Mouse (Mus musculus): ENCODE results near the gene Naa16. TPM values are rescaled to one million over a fixed set of nuclear protein-coding genes. Genes with fewer than 3 reads are reported as not detected.
A peak's percentile ranks its signal among the peaks of the same experiment; 100 is the strongest.

Gene Naa16
- polyA plus RNA-seq, 1 experiment: 25.4 TPM

DNA sequence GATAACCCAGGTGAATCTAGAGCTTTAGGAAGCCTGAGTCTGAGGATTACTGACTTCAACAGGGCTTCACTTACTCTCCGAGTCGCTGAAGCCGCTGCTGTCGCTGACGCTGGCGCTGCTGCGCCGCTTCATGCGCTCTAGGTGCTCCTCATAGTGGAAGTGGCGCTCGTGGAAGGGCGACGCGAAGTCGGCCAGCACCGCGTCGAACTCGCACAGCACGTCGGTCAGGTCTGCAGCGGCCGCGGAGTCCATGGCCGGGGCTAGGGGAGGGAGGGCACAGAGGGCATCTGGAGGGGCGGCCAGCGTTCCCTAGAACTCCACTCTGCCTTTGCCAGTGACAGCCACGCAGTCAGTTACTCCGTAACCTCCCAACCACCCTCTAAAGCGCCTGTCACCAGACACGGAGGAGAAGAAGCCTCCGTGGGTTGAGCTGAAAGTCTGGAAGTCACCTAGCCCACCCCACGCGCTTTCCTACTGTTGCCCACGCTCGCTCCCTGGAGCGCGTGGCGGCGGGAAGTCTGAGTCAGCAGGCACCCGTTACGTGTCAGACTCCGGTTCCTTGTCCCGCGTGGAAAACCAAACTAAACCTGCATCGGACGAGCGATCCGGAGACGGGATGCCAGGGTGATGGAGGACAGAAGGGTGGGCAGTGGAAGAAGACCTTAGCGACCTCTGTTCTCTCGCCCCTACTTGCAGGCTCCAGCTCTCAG, 89.8 kb downstream of the Naa16 start:
- TF ChIP-seq POLR2A (IDR thresholded peaks at IDR 0.05; ENCODE audit: borderline replicate concordance, low read depth, low read length): no peak
- TF ChIP-seq CTCF (IDR thresholded peaks at IDR 0.05; ENCODE audit: low read depth, low read length): no peak
- Histone ChIP-seq H3K4me3 (ENCODE audit: insufficient read depth, low read length) (peak overlapping the region; percentile 57), H3K4me1 (ENCODE audit: control insufficient read depth, insufficient read depth, low read length) (peaks cover 3% of the 10 kb centered on the region), H3K27ac (ENCODE audit: insufficient read depth, low read depth, low read length) (no peak overlapping the region)

DNA sequence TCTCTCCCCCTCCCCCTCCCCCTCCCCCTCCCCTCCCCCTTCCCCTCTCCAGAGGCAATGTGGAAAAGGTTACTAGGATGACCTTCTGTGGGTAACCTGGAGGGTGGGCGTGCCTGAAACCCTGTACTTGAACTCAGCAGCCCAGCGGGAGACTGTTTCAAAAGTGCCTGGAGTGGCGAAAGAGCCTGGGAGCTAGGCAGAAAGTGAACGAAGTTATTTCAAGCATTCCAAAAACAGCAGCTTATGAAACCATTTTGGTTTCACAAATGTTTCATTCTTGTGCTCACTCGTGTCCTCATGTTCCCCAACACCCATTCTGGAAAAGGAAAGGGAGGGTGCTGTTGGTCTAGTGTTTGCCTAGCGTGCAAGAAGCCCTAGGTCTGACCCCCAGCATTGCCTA, 90.8 kb downstream of the Naa16 start:
- Histone ChIP-seq H3K27ac (ENCODE audit: insufficient read depth, low read depth, low read length) (no peak overlapping the region), H3K4me1 (ENCODE audit: control insufficient read depth, insufficient read depth, low read length) (peaks cover 3% of the 10 kb centered on the region), H3K4me3 (ENCODE audit: insufficient read depth, low read length) (no peak overlapping the region)
- no peak for TF ChIP-seq CTCF (IDR thresholded peaks at IDR 0.05; ENCODE audit: low read depth, low read length)
- no peak for TF ChIP-seq POLR2A (IDR thresholded peaks at IDR 0.05; ENCODE audit: borderline replicate concordance, low read depth, low read length)

- TF ChIP-seq POLR2A (IDR thresholded peaks at IDR 0.05; ENCODE audit: borderline replicate concordance, low read depth, low read length) (no peak), CTCF (IDR thresholded peaks at IDR 0.05; ENCODE audit: low read depth, low read length) (no peak)
- Histone ChIP-seq H3K27ac (ENCODE audit: insufficient read depth, low read depth, low read length) (no peak overlapping the region), H3K4me3 (ENCODE audit: insufficient read depth, low read length) (no peak overlapping the region)
Observed at GRCm38 (mm10) chr14:79299230-79299629, 91.3 kb downstream of the Naa16 start.

GRCm38 (mm10) chr14:79298314-79298992, 92.1 kb downstream of the Naa16 start:
- no peak overlapping the region for H3K4me3 ChIP-seq (ENCODE audit: insufficient read depth, low read length)
- H3K4me1 ChIP-seq (ENCODE audit: control insufficient read depth, insufficient read depth, low read length): peaks cover 3% of the 10 kb centered on the region
- TF ChIP-seq POLR2A (IDR thresholded peaks at IDR 0.05; ENCODE audit: borderline replicate concordance, low read depth, low read length) (no peak), CTCF (IDR thresholded peaks at IDR 0.05; ENCODE audit: low read depth, low read length) (no peak)
- H3K27ac ChIP-seq (ENCODE audit: insufficient read depth, low read depth, low read length): no peak overlapping the region

More at GRCm38 (mm10) chr14:79299230-79299629, 91.3 kb downstream of the Naa16 start:
- H3K4me1 ChIP-seq (ENCODE audit: control insufficient read depth, insufficient read depth, low read length): peaks cover 3% of the 10 kb centered on the region

- no peak overlapping the region for H3K4me3 ChIP-seq (ENCODE audit: insufficient read depth, low read length)
- no peak overlapping the region for H3K27ac ChIP-seq (ENCODE audit: insufficient read depth, low read depth, low read length)
Observed at GRCm38 (mm10) chr14:79296836-79297235, 93.7 kb downstream of the Naa16 start.

GRCm38 (mm10) chr14:79296201-79296600, 94.4 kb downstream of the Naa16 start:
- Histone ChIP-seq H3K4me3 (ENCODE audit: insufficient read depth, low read length) (no peak overlapping the region), H3K27ac (ENCODE audit: insufficient read depth, low read depth, low read length) (no peak overlapping the region), H3K4me1 (ENCODE audit: control insufficient read depth, insufficient read depth, low read length) (peaks cover 10% of the 10 kb centered on the region)
- TF ChIP-seq CTCF (IDR thresholded peaks at IDR 0.05; ENCODE audit: low read depth, low read length): no peak
- TF ChIP-seq POLR2A (IDR thresholded peaks at IDR 0.05; ENCODE audit: borderline replicate concordance, low read depth, low read length): no peak

More at GRCm38 (mm10) chr14:79296836-79297235, 93.7 kb downstream of the Naa16 start:
- H3K4me1 ChIP-seq (ENCODE audit: control insufficient read depth, insufficient read depth, low read length): peaks cover 7% of the 10 kb centered on the region
- TF ChIP-seq POLR2A (IDR thresholded peaks at IDR 0.05; ENCODE audit: borderline replicate concordance, low read depth, low read length) (no peak), CTCF (IDR thresholded peaks at IDR 0.05; ENCODE audit: low read depth, low read length) (no peak)

GRCm38 (mm10) chr14:79295579-79295978, 95.0 kb downstream of the Naa16 start:
- H3K4me3 ChIP-seq (ENCODE audit: insufficient read depth, low read length): no peak overlapping the region
- no peak overlapping the region for H3K27ac ChIP-seq (ENCODE audit: insufficient read depth, low read depth, low read length)
- TF ChIP-seq CTCF (IDR thresholded peaks at IDR 0.05; ENCODE audit: low read depth, low read length) (no peak), POLR2A (IDR thresholded peaks at IDR 0.05; ENCODE audit: borderline replicate concordance, low read depth, low read length) (no peak)
- peaks cover 15% of the 10 kb centered on the region for H3K4me1 ChIP-seq (ENCODE audit: control insufficient read depth, insufficient read depth, low read length)

DNA sequence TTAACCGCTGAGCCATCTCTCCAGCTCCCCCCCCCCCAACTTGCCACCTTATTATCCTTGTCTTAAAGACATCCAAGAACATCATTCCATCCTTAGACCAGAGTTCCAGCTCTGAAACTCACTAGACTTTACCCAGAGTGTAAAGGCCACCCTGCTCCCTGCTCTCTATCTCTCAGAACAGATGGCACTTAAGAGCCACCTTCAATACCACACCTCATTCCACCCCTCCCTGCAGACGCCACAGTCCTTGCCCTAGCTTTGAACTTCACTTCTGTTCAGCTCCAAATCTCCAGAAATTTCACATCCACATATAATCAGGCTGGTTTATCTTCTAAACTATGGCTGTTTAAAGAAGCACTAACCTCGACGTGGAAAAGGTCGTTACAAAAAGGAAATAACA, 95.6 kb downstream of the Naa16 start:
- TF ChIP-seq CTCF (IDR thresholded peaks at IDR 0.05; ENCODE audit: low read depth, low read length) (no peak), POLR2A (IDR thresholded peaks at IDR 0.05; ENCODE audit: borderline replicate concordance, low read depth, low read length) (no peak)
- Histone ChIP-seq H3K27ac (ENCODE audit: insufficient read depth, low read depth, low read length) (no peak overlapping the region), H3K4me1 (ENCODE audit: control insufficient read depth, insufficient read depth, low read length) (peaks cover 19% of the 10 kb centered on the region), H3K4me3 (ENCODE audit: insufficient read depth, low read length) (no peak overlapping the region)

DNA sequence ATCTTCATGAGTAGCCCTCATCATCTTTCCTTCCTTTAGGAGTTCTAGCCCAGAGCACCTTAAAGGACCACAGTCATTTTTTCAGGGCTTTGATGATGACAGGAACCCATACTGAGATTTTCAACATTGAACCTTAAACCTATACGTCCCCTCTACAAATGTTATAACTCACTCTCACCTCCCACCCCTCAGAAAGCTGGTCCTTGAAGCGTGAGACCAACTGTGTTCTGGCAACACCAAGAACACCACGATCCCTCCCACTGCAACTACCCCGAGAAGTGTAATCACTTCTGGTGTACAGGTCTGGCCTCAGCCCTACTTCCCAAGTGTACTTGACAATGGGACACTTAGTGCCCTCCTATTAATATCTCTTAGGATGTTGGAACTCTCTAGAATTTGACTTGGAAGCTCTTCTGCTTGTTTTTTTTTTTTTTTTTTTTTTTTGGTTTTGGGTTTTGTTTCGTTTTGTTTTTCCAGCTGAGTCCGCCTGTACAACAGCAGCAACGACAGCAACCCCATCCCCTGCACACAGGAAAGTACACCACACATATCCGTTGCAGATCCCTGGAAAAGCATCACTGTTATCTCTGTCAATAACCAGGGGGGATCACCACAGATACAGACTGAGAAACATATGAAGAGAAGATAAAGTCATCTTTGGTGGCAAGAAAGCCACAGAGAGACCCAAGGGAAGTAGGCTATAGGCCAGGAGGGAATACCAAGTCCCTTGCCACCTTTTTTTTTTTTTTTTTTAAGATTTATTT, 96.3 kb downstream of the Naa16 start:
- Histone ChIP-seq H3K4me3 (ENCODE audit: insufficient read depth, low read length) (no peak overlapping the region), H3K4me1 (ENCODE audit: control insufficient read depth, insufficient read depth, low read length) (peaks cover 23% of the 10 kb centered on the region), H3K27ac (ENCODE audit: insufficient read depth, low read depth, low read length) (no peak overlapping the region)
- no peak for TF ChIP-seq POLR2A (IDR thresholded peaks at IDR 0.05; ENCODE audit: borderline replicate concordance, low read depth, low read length)
- TF ChIP-seq CTCF (IDR thresholded peaks at IDR 0.05; ENCODE audit: low read depth, low read length): no peak

Measured in bone marrow macrophage, adult 2 months (primary cell).